Mouse (Mus musculus) WW6 (cell line): ENCODE data around the gene Atp1a1.

Experiments used
- DNase-seq: peaks from one replicate; pipeline ENCODE4 v3.0.0-alpha.2; 2013; ENCODE audit warnings: low read depth, low spot score

Atp1a1 gene

DNA sequence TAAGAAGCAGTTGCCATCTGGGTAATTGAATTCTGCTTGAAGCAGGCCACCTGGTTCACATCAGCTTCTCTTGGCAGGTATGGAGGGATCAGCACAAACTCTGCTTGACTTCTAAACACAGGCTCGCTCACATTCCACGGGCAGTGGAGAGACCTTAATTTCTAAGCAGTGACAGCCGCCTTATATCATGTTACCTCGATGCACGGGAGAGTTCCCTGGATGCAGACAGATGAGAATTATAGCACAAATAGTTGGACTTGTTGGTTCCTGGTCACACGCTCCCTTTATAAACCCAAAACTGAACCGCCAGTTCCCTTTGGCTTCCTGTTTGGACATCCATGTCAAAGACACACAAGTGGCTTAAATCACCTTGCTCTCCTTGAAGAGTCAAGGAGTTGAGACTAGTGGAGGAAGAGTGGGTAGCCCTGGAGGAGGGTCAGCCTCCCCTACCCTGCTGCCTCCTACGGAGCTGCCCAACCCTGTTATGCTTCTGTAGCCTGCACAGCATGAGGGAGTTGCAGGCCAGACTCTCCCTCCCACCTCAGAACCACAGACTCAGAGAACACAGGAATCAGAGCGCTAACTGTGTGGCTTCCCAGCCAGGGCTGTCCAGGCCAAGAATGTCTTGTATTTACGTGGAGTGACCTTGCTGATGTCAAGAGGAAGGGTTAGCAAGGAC, 7.5 kb upstream of the Atp1a1 start:
- no peak for DNase-seq

DNA sequence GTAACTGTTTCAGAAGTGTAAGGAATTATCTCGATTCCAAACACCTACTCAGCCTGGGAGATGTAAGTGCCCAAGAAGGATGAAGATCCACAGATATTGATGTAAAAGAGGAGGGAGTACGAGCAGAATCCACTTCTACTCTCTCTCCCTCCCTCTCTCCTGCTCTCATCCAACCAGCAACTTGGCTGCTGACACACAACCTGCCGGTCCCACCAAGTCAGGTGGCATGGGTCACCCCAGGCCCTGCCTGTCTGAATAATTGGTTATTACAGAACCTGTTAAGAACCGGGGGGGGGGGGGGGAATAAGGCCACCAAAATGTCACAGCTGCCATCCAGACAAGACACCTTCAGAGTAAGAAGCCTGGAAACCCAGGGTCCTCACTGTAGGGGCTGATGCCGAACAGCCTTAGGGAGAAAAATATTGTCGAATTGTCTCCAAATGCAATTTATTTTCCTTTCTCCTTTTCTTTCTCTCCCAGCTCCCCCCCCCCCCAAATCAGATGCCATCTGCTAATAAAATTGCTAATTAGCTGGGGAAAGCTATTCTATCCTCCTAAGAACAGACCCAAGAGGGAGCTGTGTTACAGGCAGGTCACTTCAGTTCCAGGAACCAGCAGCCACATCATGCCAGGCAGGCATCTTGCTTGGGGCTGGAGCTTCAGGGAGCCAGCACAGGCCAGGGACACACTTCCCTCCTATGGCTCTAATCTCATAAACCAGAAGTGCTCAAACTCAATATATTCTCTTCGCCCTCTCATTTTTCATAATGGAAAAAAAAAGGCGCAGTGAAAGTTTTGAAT, 6.7 kb upstream of the Atp1a1 start:
- no peak for DNase-seq

DNA sequence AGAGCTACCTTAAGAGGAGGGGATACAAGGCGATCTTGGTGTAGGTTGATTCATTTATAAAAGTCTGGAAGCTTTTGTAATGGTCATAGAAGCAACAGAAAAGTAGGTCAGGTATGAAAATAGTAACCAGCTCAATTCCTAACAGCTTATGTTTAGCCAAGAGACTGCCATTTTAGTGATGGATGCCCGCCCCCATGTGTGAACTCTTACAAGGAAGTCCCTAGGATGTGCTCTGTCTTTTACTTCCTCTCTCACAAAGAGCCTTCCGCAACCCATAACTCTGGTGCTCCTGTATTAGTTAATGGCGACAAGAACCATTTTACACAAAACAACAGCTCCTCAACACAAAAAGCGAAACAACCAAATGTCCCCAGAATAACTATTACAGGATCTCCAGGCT, 4.8 kb upstream of the Atp1a1 start:
- no peak for DNase-seq

DNA sequence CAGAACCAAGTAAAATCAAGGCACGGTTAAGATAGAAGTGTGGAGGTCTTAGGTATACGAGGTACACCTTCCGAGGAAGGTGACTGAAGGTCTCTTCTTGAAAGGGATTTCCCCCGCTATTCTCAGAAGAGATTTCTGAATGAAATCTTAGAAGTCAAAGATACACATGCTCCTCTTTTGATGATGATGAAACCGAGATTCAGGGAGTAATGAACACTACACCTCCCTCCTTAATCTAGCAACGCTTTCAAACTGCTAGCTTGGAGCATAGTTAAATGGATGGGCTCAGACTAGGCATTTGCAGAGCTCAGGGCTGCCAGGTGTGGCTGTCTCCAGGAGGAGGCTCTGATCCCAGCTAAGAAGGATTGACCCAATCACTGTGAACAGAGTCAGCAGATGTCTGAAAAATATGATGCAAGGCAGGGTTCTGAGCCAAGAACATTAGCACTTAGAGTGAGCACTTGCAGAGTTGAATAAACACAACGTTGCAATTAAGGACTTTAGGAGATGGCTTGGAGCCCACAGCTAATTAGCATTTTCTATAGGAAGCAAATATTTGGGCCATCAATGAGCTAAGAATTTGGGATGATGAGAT, 2.5 kb upstream of the Atp1a1 start:
- no peak for DNase-seq

DNA sequence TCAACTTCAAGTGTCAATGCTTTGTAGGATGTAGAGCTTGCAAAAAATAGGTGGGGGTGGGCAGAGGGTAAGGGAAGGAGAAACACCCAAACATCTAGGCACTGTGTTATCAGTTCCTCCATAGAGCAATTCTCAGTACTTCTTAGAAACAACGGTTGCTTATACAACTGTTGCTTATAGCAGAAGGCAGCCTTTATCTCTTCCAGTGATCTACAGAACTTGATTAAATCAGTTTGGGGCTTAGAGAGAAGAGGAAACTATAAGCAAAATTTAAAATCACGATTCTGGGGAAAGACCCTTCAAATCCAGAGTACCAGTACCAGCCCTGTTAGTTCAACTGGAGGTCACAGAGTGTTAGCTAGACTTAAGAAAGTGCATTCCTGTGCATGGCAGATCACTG, 1.2 kb upstream of the Atp1a1 start:
- no peak for DNase-seq

DNA sequence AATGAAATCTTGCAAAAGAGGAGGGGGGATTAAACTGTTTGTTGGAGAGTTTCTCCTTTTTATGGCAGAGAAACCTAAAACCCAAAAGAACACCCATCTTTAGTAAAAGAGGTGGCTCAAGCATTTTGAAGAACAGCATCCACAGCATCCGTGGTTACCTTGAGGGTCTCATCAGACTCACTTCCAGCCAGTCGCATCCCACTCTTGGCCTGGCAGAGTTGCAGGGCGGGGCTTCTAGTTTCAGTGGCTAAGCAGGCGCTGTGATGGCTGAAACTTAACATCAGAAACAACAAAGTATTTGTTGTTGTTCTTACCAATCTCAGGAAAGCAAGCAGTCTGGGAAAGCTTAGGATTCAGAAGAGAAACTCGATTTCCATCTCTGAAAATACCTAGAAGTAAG, 807 bp upstream of the Atp1a1 start:
- no peak for DNase-seq

DNA sequence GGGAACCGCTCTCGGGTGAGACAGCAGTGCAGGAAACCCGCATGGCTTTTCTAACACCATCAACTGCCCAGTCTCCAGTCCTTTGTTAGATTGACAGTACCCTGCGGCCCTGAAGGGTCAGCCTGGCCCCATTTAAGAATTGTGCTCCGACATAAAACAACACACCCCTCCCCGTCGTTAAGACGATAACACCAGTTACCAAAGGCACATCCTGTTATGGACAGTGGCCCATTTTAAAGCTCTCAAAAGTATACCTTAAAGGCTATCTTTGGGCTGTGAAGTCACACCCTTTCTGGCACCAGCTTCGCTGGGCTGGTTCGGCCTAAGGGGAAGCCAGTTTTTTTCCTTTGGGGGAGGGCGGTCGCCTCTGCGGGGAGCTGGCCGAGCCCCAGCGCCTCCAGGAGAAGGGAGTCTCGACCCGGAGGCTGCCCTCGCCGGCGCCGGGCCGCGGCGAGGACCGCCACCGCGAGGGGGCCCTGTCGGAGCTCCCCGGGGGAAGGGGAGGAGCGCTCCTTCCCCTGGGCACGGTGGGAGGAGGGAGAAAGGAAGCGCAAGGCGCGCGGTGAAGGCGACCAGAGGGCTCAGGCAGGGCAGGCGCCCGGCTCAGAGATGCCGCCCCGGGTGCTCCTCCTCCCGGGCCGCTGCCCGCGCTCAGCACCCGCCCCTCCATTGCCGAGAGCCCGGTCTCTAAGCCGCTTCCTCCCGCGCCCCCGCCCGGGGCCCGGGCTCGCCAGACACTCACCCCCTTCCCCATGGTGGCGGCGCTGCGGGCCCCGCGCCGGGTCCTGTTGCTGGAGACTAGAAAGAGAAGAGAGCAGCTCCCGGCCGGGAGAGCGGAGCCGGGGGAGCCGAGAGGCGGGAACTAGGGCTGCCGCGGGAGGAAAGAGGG, 579 bp downstream of the Atp1a1 start:
- DNase-seq = peak; percentile 26

DNA sequence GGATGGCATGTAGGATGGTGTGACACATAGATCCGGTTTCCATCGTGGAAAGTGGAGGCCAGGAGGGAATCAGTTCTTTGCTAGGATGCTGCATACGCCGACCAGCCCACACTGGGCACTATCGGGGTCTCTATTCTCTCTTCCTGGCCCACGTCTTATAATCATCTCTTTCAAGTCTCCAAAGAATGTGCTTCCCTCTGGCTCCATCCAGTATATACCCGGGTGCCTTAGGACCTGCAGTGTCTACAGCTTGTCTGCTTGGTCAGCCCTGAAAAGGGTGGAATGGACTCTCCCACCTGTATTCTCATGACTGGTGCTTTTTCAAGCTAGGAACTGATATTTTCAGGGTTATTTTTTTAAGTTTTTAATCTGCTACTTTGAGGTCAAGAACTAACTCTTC, 1.3 kb downstream of the Atp1a1 start:
- no peak for DNase-seq

DNA sequence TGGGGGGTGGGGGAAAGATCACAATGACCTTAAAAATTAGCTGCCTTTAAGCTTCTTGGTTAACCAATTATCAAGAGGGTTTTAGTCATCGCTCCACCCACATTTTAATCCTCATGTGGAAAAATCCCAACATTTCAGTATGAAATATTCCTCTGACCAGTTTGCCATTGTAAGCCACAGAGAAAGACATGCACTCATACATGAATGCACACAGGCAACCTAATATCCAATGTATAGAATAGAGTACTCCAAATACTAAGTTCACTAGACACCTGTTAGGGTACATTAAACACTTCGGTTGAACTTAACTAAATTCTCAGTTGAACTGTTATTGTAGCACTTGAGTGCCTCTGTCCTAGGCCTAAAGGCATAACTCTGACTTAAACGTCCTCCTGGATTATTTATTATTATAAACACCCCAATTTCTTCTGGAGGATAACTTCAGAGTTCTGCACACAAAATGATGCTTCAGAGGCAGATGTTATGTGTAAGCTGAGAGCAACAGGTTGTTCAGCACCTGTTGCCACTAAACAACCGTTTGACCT, 1.9 kb downstream of the Atp1a1 start:
- no peak for DNase-seq

DNA sequence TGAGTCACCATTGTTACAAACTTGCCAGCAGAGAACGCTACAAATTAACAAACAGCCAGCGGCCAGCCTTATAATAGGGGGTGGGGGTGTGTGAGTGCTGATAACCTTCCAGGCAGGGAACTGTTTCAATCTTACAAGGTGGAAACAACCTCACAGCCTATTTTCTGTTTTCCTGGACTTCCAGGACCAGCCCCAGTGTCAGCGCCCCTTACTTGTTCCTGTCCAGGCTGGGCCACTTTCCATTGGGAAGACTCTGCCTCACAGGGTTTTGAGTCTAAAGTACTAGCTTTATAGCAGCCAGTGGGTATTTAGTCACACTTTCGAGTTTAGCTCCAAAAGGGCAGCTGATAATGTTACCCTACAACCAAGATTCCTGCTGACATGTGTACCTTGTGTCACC, 2.8 kb downstream of the Atp1a1 start:
- no peak for DNase-seq

DNA sequence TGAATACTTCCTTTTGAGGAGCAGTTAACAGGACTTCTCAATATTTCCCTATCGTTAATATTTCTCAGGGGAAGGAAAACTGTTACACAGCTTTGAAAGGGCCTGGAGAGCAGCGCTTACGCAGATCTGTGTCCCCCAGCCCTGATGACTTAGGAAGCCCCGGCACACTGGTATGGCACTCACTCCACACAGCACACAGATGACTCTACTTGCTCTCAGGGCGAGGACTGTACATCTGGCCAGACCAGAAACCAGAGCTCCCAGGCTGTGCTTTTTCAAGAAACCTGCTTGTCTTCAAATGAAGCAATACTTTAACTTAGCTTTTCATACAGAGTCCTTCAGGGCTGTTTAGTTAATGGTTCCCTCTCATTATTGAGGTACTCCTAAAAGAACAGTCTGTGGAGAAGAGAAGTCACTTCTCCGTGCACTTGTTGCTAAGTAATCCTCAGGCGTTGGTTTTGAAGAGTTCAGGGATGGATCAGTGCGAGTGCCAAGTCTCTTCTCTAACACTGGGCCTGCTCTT, 3.4 kb downstream of the Atp1a1 start:
- no peak for DNase-seq

DNA sequence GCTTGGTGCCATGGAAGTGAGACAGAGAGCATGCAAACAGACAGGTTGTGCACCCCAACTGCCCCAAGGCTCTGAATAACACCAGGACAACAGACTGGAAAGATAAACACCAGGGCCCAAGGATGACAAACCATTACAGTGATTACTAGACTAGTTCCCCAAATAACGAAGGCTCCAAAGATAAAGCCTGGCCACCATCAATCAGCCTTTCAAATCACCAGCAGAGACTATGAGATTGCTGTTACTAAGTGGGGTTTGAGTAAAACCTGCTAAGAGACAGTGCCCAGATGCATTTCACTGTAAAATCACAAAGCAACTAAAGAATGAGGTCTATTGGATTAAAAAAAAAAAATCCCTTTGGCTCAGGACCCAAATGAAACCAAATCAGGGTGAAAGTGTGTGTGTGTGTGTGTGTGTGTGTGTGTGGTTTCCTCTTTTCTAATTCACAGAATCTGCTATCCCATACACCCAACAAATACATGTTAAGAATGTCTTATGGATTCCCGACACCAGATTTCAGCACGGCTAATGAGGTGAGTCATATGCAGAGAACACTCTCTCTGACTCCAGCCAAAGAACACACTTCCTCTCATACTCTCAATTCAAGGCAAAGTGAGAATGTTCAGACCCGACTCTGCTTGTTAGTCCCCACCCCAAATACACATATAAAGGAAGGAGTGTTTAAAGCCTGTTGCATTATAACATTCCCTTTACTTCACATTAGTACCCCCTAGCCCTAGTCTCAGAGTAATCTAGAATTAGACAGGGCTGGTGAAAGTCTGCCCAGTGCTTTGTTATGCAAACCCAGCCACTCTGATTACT, 4.4 kb downstream of the Atp1a1 start:
- no peak for DNase-seq

DNA sequence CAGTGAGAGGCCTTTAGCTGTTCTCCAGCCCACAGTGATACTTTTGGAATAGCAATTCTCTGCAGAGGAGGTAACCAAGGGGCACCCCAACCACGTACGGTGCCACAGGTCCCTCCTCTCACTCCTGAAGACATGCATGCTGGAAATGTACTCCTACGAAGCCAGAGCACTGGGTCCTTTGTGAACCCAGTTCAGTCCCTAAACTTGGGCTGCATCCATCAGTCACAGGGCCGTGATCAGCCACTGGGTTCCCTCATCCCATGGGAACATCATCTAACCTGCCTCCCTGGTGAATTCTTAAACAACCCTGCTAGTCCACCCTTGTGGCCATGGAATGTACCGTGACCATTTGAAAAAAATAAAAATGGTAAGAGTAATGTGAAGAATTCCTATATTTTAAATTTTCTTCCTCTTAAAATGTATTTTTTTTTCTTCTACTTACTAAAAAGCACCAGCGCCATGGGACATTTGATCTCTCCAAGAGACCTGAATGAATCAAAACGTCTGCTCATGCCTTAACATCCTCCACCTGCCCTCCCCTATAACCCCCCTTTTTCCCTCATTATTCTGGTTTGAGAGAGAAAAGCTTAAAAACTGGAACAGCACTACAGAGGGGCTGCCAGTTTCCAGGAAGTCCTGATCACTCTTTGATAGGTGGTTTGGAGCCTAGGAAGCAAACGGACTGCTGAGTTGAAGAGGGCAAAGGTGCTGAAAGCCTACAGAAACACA, 5.1 kb downstream of the Atp1a1 start:
- no peak for DNase-seq

DNA sequence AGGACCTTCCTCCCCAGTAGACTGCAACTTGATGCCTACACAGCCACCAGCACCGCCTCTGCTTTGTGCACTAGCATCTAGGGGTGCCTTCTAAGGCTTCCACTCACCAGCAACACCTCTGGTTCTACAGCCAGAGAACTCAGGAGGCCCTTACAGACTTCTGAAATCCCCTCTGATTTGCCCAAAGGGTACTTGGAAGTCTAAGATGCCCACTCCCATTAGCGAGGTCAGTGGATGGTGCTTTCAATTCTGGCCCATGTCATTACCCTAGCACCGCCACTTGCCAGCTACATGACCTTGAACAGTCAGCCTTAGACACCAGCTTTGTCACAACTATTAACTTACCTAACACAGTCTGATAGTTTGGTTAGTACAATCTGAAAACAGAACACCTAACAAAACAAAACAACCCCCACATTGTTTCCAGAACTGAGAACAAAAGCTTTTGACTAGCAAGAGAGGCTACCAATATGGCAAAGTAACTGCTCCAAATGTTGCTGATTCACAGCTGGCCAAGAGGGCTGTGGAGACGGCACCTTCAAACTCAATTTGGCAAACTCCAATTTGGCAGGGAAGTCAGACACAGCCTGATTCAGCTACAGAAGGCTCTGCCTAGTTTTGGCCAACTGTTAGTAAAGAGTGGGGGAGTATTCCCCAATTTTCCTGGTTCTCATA, 6.1 kb downstream of the Atp1a1 start:
- no peak for DNase-seq

DNA sequence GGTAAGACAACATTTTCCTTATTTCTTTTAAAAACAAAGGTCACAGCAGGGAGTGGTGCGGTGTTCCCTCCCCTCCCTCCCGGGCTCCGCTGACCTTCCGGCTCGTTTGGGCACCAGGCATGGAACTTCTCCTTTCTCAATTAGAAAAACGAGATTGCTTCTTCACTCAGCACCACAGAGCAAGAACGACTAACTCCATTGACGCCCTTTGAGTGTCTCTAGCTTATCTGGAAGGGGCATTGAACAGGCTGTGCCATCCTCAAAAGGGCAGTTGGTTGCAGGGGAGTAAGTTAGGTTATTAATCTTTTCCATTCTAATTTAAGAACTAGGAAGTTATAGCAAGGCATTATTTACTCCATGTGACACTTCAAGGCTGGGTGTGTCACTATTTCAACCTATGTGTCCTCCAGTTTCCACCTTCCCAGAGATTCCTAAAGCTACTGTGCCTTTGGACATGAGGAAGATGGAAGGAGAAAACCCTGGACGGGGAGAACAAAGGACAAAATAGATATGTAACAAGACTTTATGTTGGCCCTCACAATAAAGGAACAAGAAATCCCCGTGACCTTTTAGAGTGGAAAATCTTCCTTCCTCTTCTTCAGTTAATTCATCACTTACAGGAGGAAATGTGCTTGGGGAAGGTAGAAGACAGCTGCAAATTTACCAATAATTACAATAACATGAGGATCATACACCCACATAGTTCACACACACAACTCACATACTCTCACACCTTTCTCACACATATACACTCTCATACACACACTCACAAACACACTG, 7.0 kb downstream of the Atp1a1 start:
- no peak for DNase-seq

DNA sequence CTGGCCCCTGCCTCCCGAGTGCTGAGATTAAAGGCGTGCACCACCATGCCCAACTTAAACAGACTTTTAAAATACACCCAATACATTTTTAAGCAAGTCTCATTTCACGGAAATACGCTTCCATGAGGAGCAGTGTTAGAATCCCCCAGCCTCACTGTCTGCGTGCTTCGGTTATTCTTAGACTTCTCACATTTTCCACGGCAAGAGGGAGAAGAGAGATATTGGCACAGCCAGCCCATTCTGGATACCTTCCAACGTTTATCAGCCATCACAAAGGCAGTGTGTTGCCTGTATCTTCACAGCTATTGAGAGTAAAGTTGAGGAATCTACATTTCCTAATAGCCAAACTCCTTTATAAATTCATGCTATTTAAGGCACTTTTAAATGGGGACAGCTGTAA, 7.8 kb downstream of the Atp1a1 start:
- no peak for DNase-seq

DNA sequence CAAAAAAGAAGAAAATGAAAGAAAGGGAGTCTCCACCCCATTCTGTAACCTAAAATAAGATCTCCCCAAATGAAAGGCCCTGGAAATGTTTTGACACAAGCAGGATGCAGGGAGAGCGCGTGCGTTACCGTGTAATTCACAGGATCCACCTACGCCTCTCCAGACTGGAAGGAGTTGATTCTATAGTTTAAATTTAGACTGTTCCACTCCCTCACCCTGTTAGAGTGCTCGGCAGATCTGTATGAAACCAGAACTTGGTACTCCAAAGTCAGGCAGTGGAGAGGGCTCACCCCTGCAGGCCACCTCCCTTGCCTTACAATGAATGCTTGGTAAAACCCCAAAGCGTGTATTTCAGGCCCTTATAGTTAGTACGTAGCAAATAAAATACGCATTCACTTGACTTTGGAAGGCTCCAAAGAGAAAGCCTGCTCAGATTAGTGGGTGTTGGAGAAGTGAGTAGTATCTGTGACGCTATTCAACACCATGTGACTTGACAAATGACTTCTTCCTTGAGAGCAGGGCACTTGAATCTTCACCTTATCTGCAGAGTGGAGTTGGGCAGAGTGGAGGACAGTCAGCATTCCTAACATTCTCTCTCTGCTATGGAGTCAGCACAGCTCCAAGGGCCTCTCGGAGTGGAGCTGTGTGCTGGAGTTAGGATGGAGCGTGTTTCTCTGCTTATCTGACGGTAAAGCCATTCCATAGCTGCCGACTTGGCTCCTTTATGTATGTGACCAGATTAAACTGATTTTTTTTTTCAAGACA, 8.4 kb downstream of the Atp1a1 start:
- DNase-seq = no peak

DNA sequence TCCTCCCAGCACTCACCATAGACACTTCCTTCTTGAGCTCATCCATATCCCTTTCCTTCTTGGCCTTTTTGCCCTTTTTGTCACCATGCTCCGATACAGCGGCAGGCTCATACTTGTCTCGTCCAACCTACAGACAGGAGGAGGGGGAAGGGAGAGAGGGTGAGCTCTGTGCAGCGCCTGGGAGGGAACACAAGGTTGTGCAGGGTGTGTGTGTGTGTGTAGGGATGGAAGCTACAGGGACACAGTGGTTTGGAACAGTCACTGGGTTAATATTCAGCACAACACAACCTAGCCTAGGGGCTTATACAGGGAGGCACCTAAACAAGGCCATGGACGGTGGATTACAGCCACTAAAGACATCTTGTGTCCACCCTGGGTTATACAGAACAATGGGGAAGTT, 9.5 kb downstream of the Atp1a1 start:
- DNase-seq = no peak
